Mouse (Mus musculus): ENCODE measurements around the gene Dzip1l. TPM values are rescaled to one million over a fixed set of nuclear protein-coding genes. Genes with fewer than 3 reads are reported as not detected.
"Not testable (repeated sequence)": the region's sequence is repeated elsewhere in the genome, so short reads cannot be mapped to it uniquely, and the experiment has no call there.

Gene Dzip1l
- polyA plus RNA-seq (2015; fragmentation: Nextera tagmentation; extraction: Ambion mirVana), result 7.7 and 8.8 TPM in 2 replicates

DNA sequence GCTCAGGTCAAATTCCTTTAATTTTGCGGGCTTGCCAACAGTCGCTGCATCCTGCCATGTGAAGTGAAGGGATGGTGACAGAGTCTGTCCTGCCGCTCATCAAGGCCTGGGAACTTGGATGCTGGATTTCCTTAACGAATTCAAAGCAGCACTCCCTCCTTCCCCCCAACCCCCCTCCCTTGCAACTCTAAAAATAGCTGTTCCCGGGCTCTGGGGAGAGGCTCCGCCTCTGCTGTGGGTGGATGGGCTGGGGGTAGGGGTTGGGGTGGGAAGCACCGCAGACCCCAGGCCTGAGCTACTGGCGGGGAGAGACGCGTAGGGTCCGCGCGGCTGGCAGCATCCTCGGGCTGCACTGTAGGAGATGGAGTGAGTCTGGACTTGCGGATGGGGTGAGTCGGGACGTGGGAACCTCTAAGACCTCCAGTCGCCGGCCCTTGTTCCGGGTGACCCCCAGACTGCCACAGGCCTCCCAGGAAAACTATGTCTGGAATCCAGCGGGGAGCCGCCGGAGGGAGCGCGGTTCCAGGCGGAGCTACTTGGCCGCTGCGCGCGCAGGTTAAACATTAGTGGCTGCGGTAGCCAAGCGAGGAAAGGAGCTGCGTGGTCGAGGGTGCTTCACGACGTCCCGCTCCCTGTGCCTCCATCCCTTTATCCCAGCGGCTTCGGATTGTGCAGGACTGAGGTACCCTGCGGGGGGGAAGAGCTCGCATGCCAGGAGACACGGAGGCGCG lies at the start of gene Dzip1l:
TSS of gene Dzip1l (plus strand) at position 216 of the 731 bp plus-strand sequence.
- Histone ChIP-seq H3K36me3 (ENCODE audit: control insufficient read depth, insufficient read depth, low read length) (no peaks in the 10 kb centered on the region), H3K27me3 (ENCODE audit: control insufficient read depth, insufficient read depth, low read depth, low read length) (no peaks in the 10 kb centered on the region), H3K4me2 (ENCODE audit: low read length) (peak within 1 kb of the TSS; percentile 92), H3K4me3 (ENCODE audit: low read depth, low read length) (peak within 1 kb of the TSS; percentile 49), H3K4me1 (ENCODE audit: control insufficient read depth, insufficient read depth, low read length) (peaks cover 11% of the 10 kb centered on the region; the same call in 1 of the 2 replicates), H3K9me3 (replicated peaks; ENCODE audit: control insufficient read depth, low read length, poor library complexity, severe bottlenecking) (no peaks in the 10 kb centered on the region), H3K9ac (ENCODE audit: low read depth, low read length) (peak within 1 kb of the TSS; percentile 70), H3K27ac (ENCODE audit: low read length) (peak within 1 kb of the TSS; percentile 75)
- under 1% methylated on average over 44 of the region's 44 CpGs for WGBS
- ATAC-seq, result peak; percentile 90

DNA sequence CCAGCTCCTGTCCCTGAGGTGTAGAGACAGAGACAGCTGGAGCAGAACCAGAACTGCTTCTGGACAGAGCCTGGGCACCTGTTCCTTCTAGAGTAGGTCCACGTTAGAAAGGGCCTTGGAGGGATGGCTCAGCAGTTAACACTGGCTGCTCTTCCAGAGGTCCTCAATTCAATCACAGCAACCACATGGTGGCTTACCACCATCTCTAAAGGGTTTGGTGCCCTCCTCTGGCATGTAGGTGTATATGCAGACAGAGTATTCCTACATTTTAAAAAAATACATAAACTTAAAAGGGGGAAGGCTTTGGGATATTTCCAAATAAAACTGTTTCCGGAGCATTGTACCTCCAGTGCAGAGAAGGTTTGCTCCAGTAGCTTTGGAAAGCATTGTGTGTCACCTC lies 48.6 kb upstream of the Dzip1l start:
- Histone ChIP-seq H3K9me3 (replicated peaks; ENCODE audit: control insufficient read depth, low read length, poor library complexity, severe bottlenecking) (no peaks in the 10 kb centered on the region), H3K4me1 (ENCODE audit: control insufficient read depth, insufficient read depth, low read length) (peaks cover 15% of the 10 kb centered on the region), H3K27ac (ENCODE audit: low read length) (no peak overlapping the region), H3K36me3 (ENCODE audit: control insufficient read depth, insufficient read depth, low read length) (peaks cover 21% of the 10 kb centered on the region), H3K4me3 (ENCODE audit: low read depth, low read length) (no peak overlapping the region), H3K4me2 (ENCODE audit: low read length) (no peak overlapping the region), H3K27me3 (ENCODE audit: control insufficient read depth, insufficient read depth, low read depth, low read length) (no peaks in the 10 kb centered on the region), H3K9ac (ENCODE audit: low read depth, low read length) (no peak overlapping the region)
- no peak for ATAC-seq
- WGBS, result 55% methylated on average over 2 of the region's 2 CpGs

DNA sequence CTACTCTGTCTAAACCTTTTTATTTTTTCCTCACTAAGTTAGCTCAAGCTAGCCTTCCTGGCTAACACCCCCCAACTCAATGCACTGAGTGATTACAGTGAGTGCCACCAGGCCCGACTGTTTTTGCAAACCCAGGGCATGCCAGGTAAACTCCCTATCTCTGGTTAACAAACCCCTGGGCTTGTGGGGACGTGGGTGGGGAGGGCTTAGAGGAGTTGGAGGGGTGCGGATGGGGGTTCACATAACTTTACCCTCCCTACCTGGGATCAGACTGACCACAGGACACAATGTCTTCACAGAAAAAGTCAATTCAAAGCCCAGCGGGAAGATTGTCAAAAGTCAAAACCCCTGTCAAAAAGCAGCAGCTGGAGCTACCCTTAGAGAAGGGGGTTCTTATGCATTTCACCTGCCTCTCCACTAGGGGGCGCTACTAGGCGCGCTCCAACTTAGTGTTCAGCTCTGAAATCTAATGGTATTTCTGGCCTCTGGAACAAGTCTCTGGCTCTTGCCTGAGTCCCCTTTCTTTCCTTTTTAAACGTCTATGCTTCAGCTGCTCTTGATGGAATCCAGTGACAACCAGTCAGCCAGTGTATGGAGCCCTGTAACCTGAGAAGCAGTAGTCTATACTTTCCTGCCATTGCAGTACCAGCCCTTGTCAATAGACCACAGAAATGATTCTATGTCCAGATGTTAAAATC lies 41.6 kb upstream of the Dzip1l start:
- no peak overlapping the region for H3K9ac ChIP-seq (ENCODE audit: low read depth, low read length)
- ATAC-seq, result no peak
- no peaks in the 10 kb centered on the region for H3K4me1 ChIP-seq (ENCODE audit: control insufficient read depth, insufficient read depth, low read length)
- H3K36me3 ChIP-seq (ENCODE audit: control insufficient read depth, insufficient read depth, low read length), result peaks cover 13% of the 10 kb centered on the region
- no peaks in the 10 kb centered on the region for H3K9me3 ChIP-seq (replicated peaks; ENCODE audit: control insufficient read depth, low read length, poor library complexity, severe bottlenecking)
- WGBS, result 28% methylated on average over 8 of the region's 8 CpGs
- H3K4me3 ChIP-seq (ENCODE audit: low read depth, low read length), result no peak overlapping the region
- H3K27me3 ChIP-seq (ENCODE audit: control insufficient read depth, insufficient read depth, low read depth, low read length), result no peaks in the 10 kb centered on the region
- no peak overlapping the region for H3K4me2 ChIP-seq (ENCODE audit: low read length)
- H3K27ac ChIP-seq (ENCODE audit: low read length), result no peak overlapping the region

DNA sequence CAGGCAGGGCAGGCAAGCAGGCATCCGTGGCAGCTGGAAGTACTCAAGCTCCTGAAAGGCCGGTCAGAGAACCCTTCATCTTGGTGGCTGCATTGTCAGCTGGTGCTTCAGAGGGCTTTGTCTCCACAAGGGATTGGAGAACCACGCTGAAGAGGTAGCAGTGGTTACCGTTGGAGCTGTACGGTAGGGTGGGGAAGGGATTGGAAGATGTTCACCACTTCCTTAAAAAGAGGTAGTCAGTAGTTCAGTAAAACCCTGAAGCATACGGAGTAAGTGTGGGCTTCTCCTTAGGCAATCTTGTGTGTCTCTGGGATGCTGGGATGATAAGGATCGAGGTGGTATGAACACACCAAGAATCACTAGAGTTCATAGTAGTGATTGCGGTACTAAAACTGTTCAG lies 38.2 kb upstream of the Dzip1l start:
- H3K36me3 ChIP-seq (ENCODE audit: control insufficient read depth, insufficient read depth, low read length), result no peaks in the 10 kb centered on the region
- no peaks in the 10 kb centered on the region for H3K27me3 ChIP-seq (ENCODE audit: control insufficient read depth, insufficient read depth, low read depth, low read length)
- no peaks in the 10 kb centered on the region for H3K9me3 ChIP-seq (replicated peaks; ENCODE audit: control insufficient read depth, low read length, poor library complexity, severe bottlenecking)
- H3K4me1 ChIP-seq (ENCODE audit: control insufficient read depth, insufficient read depth, low read length), result no peaks in the 10 kb centered on the region
- H3K9ac ChIP-seq (ENCODE audit: low read depth, low read length), result no peak overlapping the region
- 76% methylated on average over 8 of the region's 8 CpGs for WGBS
- no peak overlapping the region for H3K4me2 ChIP-seq (ENCODE audit: low read length)
- ATAC-seq, result no peak
- no peak overlapping the region for H3K27ac ChIP-seq (ENCODE audit: low read length)
- no peak overlapping the region for H3K4me3 ChIP-seq (ENCODE audit: low read depth, low read length)

DNA sequence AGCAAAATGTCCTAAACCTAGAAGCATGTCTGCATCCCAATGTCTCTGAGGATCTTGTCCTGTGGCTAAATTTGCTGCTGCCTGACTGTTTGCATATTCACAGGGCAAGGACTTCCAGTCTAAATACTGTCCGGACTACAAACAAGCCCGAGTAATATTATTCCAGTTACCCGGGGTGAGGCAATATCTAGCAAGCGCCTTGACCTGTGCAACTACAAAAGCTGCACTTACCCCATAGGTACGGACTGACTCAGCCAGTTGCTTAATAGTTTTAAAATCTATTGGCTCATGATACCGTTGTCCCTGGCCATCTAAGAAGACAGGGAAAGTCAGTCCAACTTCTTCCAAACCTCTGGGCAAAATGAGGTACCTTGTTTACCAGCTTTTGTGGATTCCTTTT lies 30.2 kb upstream of the Dzip1l start:
- not testable (repeated sequence) for H3K9ac ChIP-seq (ENCODE audit: low read depth, low read length); H3K4me3 ChIP-seq (ENCODE audit: low read depth, low read length); ATAC-seq; H3K27ac ChIP-seq (ENCODE audit: low read length); H3K4me2 ChIP-seq (ENCODE audit: low read length); H3K36me3 ChIP-seq (ENCODE audit: control insufficient read depth, insufficient read depth, low read length); H3K27me3 ChIP-seq (ENCODE audit: control insufficient read depth, insufficient read depth, low read depth, low read length); H3K9me3 ChIP-seq (replicated peaks; ENCODE audit: control insufficient read depth, low read length, poor library complexity, severe bottlenecking); H3K4me1 ChIP-seq (ENCODE audit: control insufficient read depth, insufficient read depth, low read length)
- WGBS, result 94% methylated on average over 6 of the region's 6 CpGs

DNA sequence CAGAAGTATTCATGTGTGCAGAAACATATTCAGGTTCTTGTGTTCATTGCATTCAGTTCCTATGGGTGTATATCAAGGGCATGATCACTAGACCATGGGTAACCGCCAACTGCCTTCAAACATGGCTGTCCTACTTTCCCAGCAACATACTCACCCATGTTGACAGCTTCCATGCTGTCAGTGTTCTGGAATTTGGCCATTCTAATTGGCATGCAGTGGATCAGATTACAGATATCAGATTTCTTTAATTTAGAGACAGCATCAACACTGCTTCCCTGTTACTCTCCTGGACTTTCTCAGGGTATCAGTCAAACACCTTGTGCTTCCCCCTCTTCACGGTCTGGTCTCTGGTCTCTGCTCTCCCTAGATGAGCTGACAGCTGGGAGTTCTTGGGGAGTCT lies 25.7 kb upstream of the Dzip1l start:
- Histone ChIP-seq H3K27me3 (ENCODE audit: control insufficient read depth, insufficient read depth, low read depth, low read length) (no peaks in the 10 kb centered on the region), H3K27ac (ENCODE audit: low read length) (no peak overlapping the region), H3K4me1 (ENCODE audit: control insufficient read depth, insufficient read depth, low read length) (no peaks in the 10 kb centered on the region), H3K4me3 (ENCODE audit: low read depth, low read length) (no peak overlapping the region), H3K36me3 (ENCODE audit: control insufficient read depth, insufficient read depth, low read length) (no peaks in the 10 kb centered on the region), H3K9ac (ENCODE audit: low read depth, low read length) (no peak overlapping the region), H3K4me2 (ENCODE audit: low read length) (no peak overlapping the region), H3K9me3 (replicated peaks; ENCODE audit: control insufficient read depth, low read length, poor library complexity, severe bottlenecking) (no peaks in the 10 kb centered on the region; the same call in 1 of the 2 replicates)
- ATAC-seq, result no peak
- WGBS, result 73% methylated on average over 2 of the region's 2 CpGs

DNA sequence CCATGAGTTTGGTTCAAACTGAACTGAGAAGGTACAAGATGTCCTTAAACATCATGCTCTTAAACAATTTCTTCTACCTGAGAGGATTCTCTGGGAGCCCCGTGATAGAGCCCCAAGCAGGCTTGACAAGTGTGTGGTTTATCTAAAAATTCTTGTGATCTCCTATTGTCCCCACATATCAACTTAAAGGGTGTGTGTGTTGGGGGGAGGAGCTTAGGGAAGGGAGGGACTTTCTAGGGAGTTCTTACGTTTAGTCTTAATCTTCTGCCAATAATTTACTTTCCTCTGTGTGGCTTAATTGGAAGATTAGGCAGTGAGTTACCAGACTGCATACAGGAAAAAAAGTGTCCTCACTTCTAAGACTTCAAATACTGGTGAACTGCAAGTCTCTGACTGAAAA lies 17.1 kb upstream of the Dzip1l start, which contains the start of gene A4gnt:
TSS of gene A4gnt (plus strand) at position 301 of the 400 bp plus-strand sequence.
- Histone ChIP-seq H3K9ac (ENCODE audit: low read depth, low read length) (no peak within 1 kb of the TSS), H3K27ac (ENCODE audit: low read length) (no peak within 1 kb of the TSS), H3K36me3 (ENCODE audit: control insufficient read depth, insufficient read depth, low read length) (no peaks in the 10 kb centered on the region), H3K4me1 (ENCODE audit: control insufficient read depth, insufficient read depth, low read length) (no peaks in the 10 kb centered on the region), H3K9me3 (replicated peaks; ENCODE audit: control insufficient read depth, low read length, poor library complexity, severe bottlenecking) (no peaks in the 10 kb centered on the region), H3K4me3 (ENCODE audit: low read depth, low read length) (no peak within 1 kb of the TSS), H3K27me3 (ENCODE audit: control insufficient read depth, insufficient read depth, low read depth, low read length) (no peaks in the 10 kb centered on the region), H3K4me2 (ENCODE audit: low read length) (no peak within 1 kb of the TSS)
- 48% methylated on average over 2 of the region's 2 CpGs for WGBS
- ATAC-seq, result no peak

DNA sequence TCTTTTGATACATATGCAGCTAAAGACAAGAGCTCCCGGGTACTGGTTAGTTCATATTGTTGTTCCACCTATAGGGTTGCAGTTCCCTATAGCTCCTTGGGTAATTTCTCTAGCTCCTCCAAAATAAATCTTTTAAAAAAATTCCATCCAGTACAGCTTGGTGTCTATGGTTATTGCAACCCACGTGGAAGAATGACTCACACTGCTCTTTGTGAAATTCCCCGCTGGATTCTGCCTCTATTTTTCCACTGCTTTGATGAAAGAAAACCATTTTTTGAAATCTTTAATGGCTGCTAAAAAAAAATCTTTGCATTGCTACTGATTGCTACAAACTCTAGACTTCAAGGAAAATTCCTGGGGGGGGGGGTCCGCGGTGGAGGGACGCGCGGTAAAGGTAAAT lies 9.6 kb upstream of the Dzip1l start:
- H3K9me3 ChIP-seq (replicated peaks; ENCODE audit: control insufficient read depth, low read length, poor library complexity, severe bottlenecking), result no peaks in the 10 kb centered on the region
- H3K27me3 ChIP-seq (ENCODE audit: control insufficient read depth, insufficient read depth, low read depth, low read length), result no peaks in the 10 kb centered on the region
- 88% methylated on average over 7 of the region's 8 CpGs for WGBS

DNA sequence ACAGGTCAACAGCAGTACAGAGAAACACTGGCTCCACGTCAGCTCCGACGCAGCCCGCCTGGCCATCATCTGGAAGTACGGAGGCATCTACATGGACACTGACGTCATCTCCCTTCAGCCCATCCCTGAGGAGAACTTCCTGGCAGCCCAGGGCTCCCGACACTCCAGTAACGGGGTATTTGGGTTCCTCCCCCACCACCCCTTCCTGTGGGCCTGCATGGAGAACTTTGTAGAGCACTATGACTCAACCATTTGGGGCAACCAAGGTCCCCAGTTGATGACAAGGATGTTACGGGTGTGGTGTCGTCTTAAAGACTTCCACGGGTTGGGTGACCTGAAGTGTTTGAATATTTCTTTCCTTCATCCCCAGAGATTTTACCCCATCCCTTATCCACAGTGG lies 9.1 kb upstream of the Dzip1l start:
- ATAC-seq, result no peak
- Histone ChIP-seq H3K4me1 (ENCODE audit: control insufficient read depth, insufficient read depth, low read length) (no peaks in the 10 kb centered on the region), H3K4me3 (ENCODE audit: low read depth, low read length) (no peak overlapping the region), H3K9ac (ENCODE audit: low read depth, low read length) (no peak overlapping the region), H3K9me3 (replicated peaks; ENCODE audit: control insufficient read depth, low read length, poor library complexity, severe bottlenecking) (no peaks in the 10 kb centered on the region), H3K27me3 (ENCODE audit: control insufficient read depth, insufficient read depth, low read depth, low read length) (no peaks in the 10 kb centered on the region), H3K36me3 (ENCODE audit: control insufficient read depth, insufficient read depth, low read length) (no peaks in the 10 kb centered on the region), H3K27ac (ENCODE audit: low read length) (no peak overlapping the region), H3K4me2 (ENCODE audit: low read length) (no peak overlapping the region)
- 93% methylated on average over 11 of the region's 11 CpGs for WGBS

More for the DNA sequence above, 9.6 kb upstream of the Dzip1l start:
- ATAC-seq, result no peak
- Histone ChIP-seq H3K4me1 (ENCODE audit: control insufficient read depth, insufficient read depth, low read length) (no peaks in the 10 kb centered on the region), H3K36me3 (ENCODE audit: control insufficient read depth, insufficient read depth, low read length) (no peaks in the 10 kb centered on the region), H3K4me2 (ENCODE audit: low read length) (no peak overlapping the region), H3K27ac (ENCODE audit: low read length) (no peak overlapping the region), H3K4me3 (ENCODE audit: low read depth, low read length) (no peak overlapping the region), H3K9ac (ENCODE audit: low read depth, low read length) (no peak overlapping the region)

Data from midbrain, embryonic 16.5 days (tissue).